Mouse (Mus musculus): ENCODE data around the gene Shcbp1l.
"Not testable (repeated sequence)": the region's sequence is repeated elsewhere in the genome, so short reads cannot be mapped to it uniquely, and the experiment has no call there.

- not testable (repeated sequence) for TF ChIP-seq POLR2A (IDR thresholded peaks at IDR 0.05; ENCODE audit: low read depth, low read length); CTCF (IDR thresholded peaks at IDR 0.05; ENCODE audit: extremely low read depth, insufficient read depth, insufficient read length, insufficient replicate concordance)
Measured at GRCm38 (mm10) chr1:153385661-153386060, 39.3 kb upstream of the Shcbp1l start.

Measured in spleen, adult 2 months (tissue).